Mouse (Mus musculus) cortical plate, adult 2 months (tissue): ENCODE results near the gene Sbk1.

ENCODE experiments used
- CTCF ChIP-seq: fragments of 200-500 bp; IDR thresholded peaks from 2 replicates; pipeline ENCODE4 v1.5.1; 2011; ENCODE audit warnings: mild to moderate bottlenecking, control low read depth, low read length; ENCODE audit not compliant: insufficient read depth; ENCODE audit errors: extremely low read depth
- POLR2A ChIP-seq: fragments of 200-500 bp; IDR thresholded peaks from 2 replicates; pipeline ENCODE4 v1.6.1; 2011; ENCODE audit warnings: mild to moderate bottlenecking, low read length, control low read depth; ENCODE audit not compliant: insufficient read depth; ENCODE audit errors: extremely low read depth

DNA sequence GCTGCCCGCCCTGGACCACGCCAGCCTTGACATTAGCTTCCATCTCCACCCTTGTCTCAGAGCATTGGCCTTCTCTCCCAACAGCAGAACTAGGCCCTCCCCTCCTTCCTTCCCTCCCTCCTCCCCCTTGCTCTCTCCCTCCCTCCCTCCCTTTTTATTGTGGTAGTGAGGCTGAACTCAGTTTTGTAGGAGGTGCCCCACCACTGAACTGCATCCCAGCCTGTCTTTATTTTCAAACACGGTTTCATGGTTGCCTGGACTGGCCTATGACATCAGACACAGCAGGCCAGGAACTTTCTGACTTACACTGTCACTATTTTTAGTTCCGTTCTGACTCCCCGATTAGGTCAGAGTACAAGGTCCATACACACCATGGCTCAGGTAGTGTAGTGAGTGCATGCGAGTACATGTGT is 67.8 kb downstream of the Sbk1 start:
- TF ChIP-seq CTCF (no peak), POLR2A (no peak)
